Mouse (Mus musculus): ENCODE data around the gene Vmn2r86.
"Not testable (repeated sequence)": the region's sequence is repeated elsewhere in the genome, so short reads cannot be mapped to it uniquely, and the experiment has no call there.

DNA sequence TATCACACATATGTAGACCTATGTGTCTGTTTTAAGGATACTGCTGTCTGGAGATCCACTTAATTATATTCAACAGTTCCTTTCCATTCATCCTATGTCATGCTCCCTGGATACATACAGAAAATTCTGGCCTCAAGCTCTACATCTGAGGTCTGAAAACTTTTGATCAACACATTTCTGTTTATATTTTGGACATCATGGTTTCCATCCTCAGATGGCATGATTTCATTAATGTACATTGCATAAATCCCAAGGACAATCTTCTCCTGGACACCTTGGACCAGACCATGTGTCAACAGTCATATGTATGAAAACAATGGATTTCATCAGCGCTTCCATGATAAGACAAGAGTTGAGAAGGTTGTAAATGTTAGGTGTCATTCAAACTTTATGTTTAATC, at the start of gene Vmn2r86:
- TF ChIP-seq CTCF (IDR thresholded peaks at IDR 0.05; ENCODE audit: control insufficient read depth, insufficient read depth, insufficient replicate concordance, low read depth, low read length); POLR2A (IDR thresholded peaks at IDR 0.05; ENCODE audit: control insufficient read depth, low read depth, low read length): not testable (repeated sequence)
